Mouse (Mus musculus): ENCODE data around the gene Efna4. TPM values are rescaled to one million over a fixed set of nuclear protein-coding genes. Genes with fewer than 3 reads are reported as not detected.

The Efna4 gene
- polyA plus RNA-seq, 1 experiment from 2014 or later = 4.3 TPM

- WGBS = 89% methylated on average over 8 of the region's 8 CpGs
- no peak for ATAC-seq (ENCODE audit: low read depth)
- H3K9me3 ChIP-seq (ENCODE audit: control insufficient read depth, low read length) = no peaks in the 10 kb centered on the region
Observed at GRCm38 (mm10) chr3:89295685-89296230, 42.1 kb downstream of the Efna4 start.

GRCm38 (mm10) chr3:89294195-89294594 lies 43.6 kb downstream of the Efna4 start:
- no peak for ATAC-seq (ENCODE audit: low read depth)
- Histone ChIP-seq H3K9me3 (ENCODE audit: control insufficient read depth, low read length) (no peaks in the 10 kb centered on the region), H3K27ac (ENCODE audit: low read depth, low read length) (no peak overlapping the region), H3K4me3 (ENCODE audit: low read depth, low read length) (no peak overlapping the region), H3K27me3 (ENCODE audit: control insufficient read depth, insufficient read depth, low read length) (no peaks in the 10 kb centered on the region), H3K4me1 (ENCODE audit: control insufficient read depth, insufficient read depth, low read length) (no peaks in the 10 kb centered on the region), H3K4me2 (ENCODE audit: low read depth, low read length) (no peak overlapping the region), H3K36me3 (ENCODE audit: control insufficient read depth, insufficient read depth, low read length) (no peaks in the 10 kb centered on the region), H3K9ac (replicated peaks; ENCODE audit: low read depth, low read length) (no peak overlapping the region)
- WGBS = 77% methylated on average over 5 of the region's 5 CpGs

More at GRCm38 (mm10) chr3:89295685-89296230, 42.1 kb downstream of the Efna4 start:
- H3K27me3 ChIP-seq (ENCODE audit: control insufficient read depth, insufficient read depth, low read length) = no peaks in the 10 kb centered on the region
- no peak overlapping the region for H3K9ac ChIP-seq (replicated peaks; ENCODE audit: low read depth, low read length)
- H3K27ac ChIP-seq (ENCODE audit: low read depth, low read length) = no peak overlapping the region
- no peaks in the 10 kb centered on the region for H3K4me1 ChIP-seq (ENCODE audit: control insufficient read depth, insufficient read depth, low read length)
- no peak overlapping the region for H3K4me2 ChIP-seq (ENCODE audit: low read depth, low read length)
- no peaks in the 10 kb centered on the region for H3K36me3 ChIP-seq (ENCODE audit: control insufficient read depth, insufficient read depth, low read length)
- no peak overlapping the region for H3K4me3 ChIP-seq (ENCODE audit: low read depth, low read length)

- ATAC-seq (ENCODE audit: low read depth) = no peak
- no peak overlapping the region for H3K4me3 ChIP-seq (ENCODE audit: low read depth, low read length)
- no peaks in the 10 kb centered on the region for H3K36me3 ChIP-seq (ENCODE audit: control insufficient read depth, insufficient read depth, low read length)
- 92% methylated on average over 11 of the region's 11 CpGs for WGBS
- no peaks in the 10 kb centered on the region for H3K27me3 ChIP-seq (ENCODE audit: control insufficient read depth, insufficient read depth, low read length)
- no peaks in the 10 kb centered on the region for H3K9me3 ChIP-seq (ENCODE audit: control insufficient read depth, low read length)
- H3K27ac ChIP-seq (ENCODE audit: low read depth, low read length) = no peak overlapping the region
- no peak overlapping the region for H3K9ac ChIP-seq (replicated peaks; ENCODE audit: low read depth, low read length)
- H3K4me1 ChIP-seq (ENCODE audit: control insufficient read depth, insufficient read depth, low read length) = no peaks in the 10 kb centered on the region
- H3K4me2 ChIP-seq (ENCODE audit: low read depth, low read length) = no peak overlapping the region
Observed at GRCm38 (mm10) chr3:89293247-89293918, 44.4 kb downstream of the Efna4 start.

GRCm38 (mm10) chr3:89292303-89292702 lies 45.5 kb downstream of the Efna4 start:
- 51% methylated on average over 5 of the region's 5 CpGs for WGBS
- H3K4me2 ChIP-seq (ENCODE audit: low read depth, low read length) = no peak overlapping the region

DNA sequence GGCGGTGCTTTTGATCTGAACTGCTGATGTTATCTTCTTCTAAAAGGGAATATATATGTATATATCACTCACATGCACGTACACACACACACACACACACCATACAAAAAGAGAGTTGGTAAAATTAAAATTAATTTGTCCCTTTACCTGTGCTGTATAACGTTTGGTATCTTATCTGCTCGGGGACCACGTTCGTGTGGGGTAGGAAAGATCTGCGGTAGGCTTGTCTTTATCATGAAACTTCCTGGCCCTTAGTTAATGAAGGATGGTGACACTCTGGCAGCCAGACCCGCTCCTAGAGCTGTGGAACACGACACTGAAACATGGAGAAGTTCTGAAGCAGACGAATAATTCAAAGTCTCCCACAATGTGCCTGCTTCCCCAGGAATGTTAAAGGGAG lies 46.0 kb downstream of the Efna4 start:
- ATAC-seq (ENCODE audit: low read depth) = no peak

More at GRCm38 (mm10) chr3:89292303-89292702, 45.5 kb downstream of the Efna4 start:
- H3K9me3 ChIP-seq (ENCODE audit: control insufficient read depth, low read length) = no peaks in the 10 kb centered on the region
- no peaks in the 10 kb centered on the region for H3K4me1 ChIP-seq (ENCODE audit: control insufficient read depth, insufficient read depth, low read length)
- no peak overlapping the region for H3K4me3 ChIP-seq (ENCODE audit: low read depth, low read length)
- no peak overlapping the region for H3K9ac ChIP-seq (replicated peaks; ENCODE audit: low read depth, low read length)
- H3K27ac ChIP-seq (ENCODE audit: low read depth, low read length) = no peak overlapping the region
- no peak for ATAC-seq (ENCODE audit: low read depth)
- no peaks in the 10 kb centered on the region for H3K36me3 ChIP-seq (ENCODE audit: control insufficient read depth, insufficient read depth, low read length)
- H3K27me3 ChIP-seq (ENCODE audit: control insufficient read depth, insufficient read depth, low read length) = no peaks in the 10 kb centered on the region

DNA sequence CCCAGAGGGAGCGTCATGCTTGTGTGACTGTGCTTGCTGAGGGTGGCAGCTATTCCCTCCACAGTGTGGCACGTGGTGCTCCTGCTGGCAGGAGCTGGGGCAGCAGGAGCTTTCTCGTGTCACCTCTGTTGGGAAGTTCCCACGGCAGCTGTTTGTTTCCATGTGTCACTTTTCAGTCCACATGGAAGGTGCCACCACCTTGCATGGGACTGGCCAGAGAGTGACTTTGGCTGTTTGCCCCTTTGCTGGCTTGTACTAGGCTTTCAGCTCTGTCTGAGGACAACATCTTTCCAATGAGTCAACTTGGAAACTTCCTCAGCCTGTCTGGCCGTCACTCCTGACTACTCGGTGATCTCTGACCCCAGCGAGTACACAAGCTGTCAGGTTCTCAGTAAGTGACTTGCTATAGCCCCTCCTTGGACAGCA lies 49.3 kb downstream of the Efna4 start:
- 68% methylated on average over 7 of the region's 7 CpGs for WGBS
- no peaks in the 10 kb centered on the region for H3K36me3 ChIP-seq (ENCODE audit: control insufficient read depth, insufficient read depth, low read length)
- no peaks in the 10 kb centered on the region for H3K27me3 ChIP-seq (ENCODE audit: control insufficient read depth, insufficient read depth, low read length)
- no peak for ATAC-seq (ENCODE audit: low read depth)
- H3K4me2 ChIP-seq (ENCODE audit: low read depth, low read length) = no peak overlapping the region
- no peak overlapping the region for H3K4me3 ChIP-seq (ENCODE audit: low read depth, low read length)
- no peaks in the 10 kb centered on the region for H3K4me1 ChIP-seq (ENCODE audit: control insufficient read depth, insufficient read depth, low read length)
- H3K9ac ChIP-seq (replicated peaks; ENCODE audit: low read depth, low read length) = no peak overlapping the region
- no peak overlapping the region for H3K27ac ChIP-seq (ENCODE audit: low read depth, low read length)
- H3K9me3 ChIP-seq (ENCODE audit: control insufficient read depth, low read length) = no peaks in the 10 kb centered on the region

More for the DNA sequence above, 46.0 kb downstream of the Efna4 start:
- Histone ChIP-seq H3K4me2 (ENCODE audit: low read depth, low read length) (no peak overlapping the region), H3K9me3 (ENCODE audit: control insufficient read depth, low read length) (no peaks in the 10 kb centered on the region), H3K36me3 (ENCODE audit: control insufficient read depth, insufficient read depth, low read length) (no peaks in the 10 kb centered on the region), H3K27ac (ENCODE audit: low read depth, low read length) (no peak overlapping the region), H3K27me3 (ENCODE audit: control insufficient read depth, insufficient read depth, low read length) (no peaks in the 10 kb centered on the region), H3K4me1 (ENCODE audit: control insufficient read depth, insufficient read depth, low read length) (no peaks in the 10 kb centered on the region), H3K4me3 (ENCODE audit: low read depth, low read length) (no peak overlapping the region), H3K9ac (replicated peaks; ENCODE audit: low read depth, low read length) (no peak overlapping the region)
- WGBS = 79% methylated on average over 10 of the region's 10 CpGs

DNA sequence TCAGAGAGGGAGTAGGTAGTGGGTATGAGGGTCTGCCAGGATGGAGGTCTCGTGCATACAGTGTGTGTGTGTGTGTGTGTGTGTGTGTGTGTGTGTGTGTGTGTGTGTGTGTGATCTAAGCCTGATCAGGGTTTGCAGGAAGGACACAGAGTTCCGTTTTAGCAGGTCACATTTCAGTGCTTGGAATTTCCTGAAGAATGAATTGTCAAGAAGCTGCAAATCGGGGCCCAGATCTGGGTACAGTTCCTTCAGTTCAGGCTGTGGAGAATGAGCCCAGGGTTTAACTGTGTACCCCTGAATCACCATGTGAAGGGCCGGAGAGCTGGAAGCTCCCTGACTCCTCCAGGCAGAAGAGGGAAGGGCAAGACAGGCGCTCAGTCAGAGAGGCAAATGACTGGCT lies 50.5 kb downstream of the Efna4 start:
- no peaks in the 10 kb centered on the region for H3K36me3 ChIP-seq (ENCODE audit: control insufficient read depth, insufficient read depth, low read length)
- H3K9me3 ChIP-seq (ENCODE audit: control insufficient read depth, low read length) = no peaks in the 10 kb centered on the region
- no peak overlapping the region for H3K27ac ChIP-seq (ENCODE audit: low read depth, low read length)
- no peak overlapping the region for H3K4me3 ChIP-seq (ENCODE audit: low read depth, low read length)
- H3K4me1 ChIP-seq (ENCODE audit: control insufficient read depth, insufficient read depth, low read length) = no peaks in the 10 kb centered on the region
- H3K27me3 ChIP-seq (ENCODE audit: control insufficient read depth, insufficient read depth, low read length) = no peaks in the 10 kb centered on the region
- no peak overlapping the region for H3K9ac ChIP-seq (replicated peaks; ENCODE audit: low read depth, low read length)
- no peak overlapping the region for H3K4me2 ChIP-seq (ENCODE audit: low read depth, low read length)
- WGBS = 62% methylated on average over 5 of the region's 5 CpGs
- ATAC-seq (ENCODE audit: low read depth) = no peak

DNA sequence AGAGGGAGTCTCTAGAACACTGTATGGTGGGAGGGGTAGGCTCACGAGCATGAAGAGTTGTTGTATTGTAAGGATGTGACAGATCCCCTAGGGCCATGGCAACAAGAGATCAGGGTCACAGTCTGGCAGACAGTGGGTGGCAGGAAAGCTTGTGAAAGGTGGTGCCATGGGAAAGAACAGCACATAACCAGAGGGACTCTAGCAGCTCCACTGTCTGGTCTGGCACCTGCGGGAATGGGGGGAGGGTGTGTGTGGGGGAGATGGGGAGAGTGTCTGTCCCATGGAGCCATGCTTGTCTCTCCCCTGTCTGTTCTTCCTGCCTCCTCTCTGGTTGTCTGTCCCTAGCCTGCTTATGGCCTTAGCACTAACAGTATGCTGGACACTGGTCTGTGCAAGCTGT lies 52.3 kb downstream of the Efna4 start:
- ATAC-seq (ENCODE audit: low read depth) = no peak
- H3K36me3 ChIP-seq (ENCODE audit: control insufficient read depth, insufficient read depth, low read length) = no peaks in the 10 kb centered on the region
- no peak overlapping the region for H3K9ac ChIP-seq (replicated peaks; ENCODE audit: low read depth, low read length)
- H3K4me1 ChIP-seq (ENCODE audit: control insufficient read depth, insufficient read depth, low read length) = peaks cover 8% of the 10 kb centered on the region
- H3K27me3 ChIP-seq (ENCODE audit: control insufficient read depth, insufficient read depth, low read length) = no peaks in the 10 kb centered on the region
- 50% methylated on average over 2 of the region's 2 CpGs for WGBS
- no peak overlapping the region for H3K4me2 ChIP-seq (ENCODE audit: low read depth, low read length)
- H3K9me3 ChIP-seq (ENCODE audit: control insufficient read depth, low read length) = no peaks in the 10 kb centered on the region
- no peak overlapping the region for H3K4me3 ChIP-seq (ENCODE audit: low read depth, low read length)
- H3K27ac ChIP-seq (ENCODE audit: low read depth, low read length) = no peak overlapping the region

DNA sequence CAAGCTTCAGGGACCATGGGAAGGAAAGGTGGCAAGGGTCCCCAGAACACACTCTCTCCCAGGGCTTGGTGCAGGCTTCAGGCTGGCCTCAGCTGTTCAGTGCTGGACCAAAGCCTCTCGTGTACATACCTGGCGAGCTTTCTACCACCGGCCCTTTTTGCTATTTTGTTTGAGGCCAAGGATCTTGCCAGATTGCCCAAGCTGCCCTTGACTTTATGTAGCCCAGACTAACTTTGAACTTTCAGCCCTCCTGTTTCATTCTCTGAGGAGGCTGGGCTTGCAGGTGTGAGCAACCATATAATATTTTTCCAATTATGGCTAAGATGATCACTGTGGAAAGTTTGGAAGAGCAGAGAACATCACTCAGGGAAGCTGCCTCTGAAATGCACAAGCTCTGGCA lies 53.6 kb downstream of the Efna4 start:
- Histone ChIP-seq H3K27ac (ENCODE audit: low read depth, low read length) (no peak overlapping the region), H3K4me2 (ENCODE audit: low read depth, low read length) (no peak overlapping the region), H3K4me3 (ENCODE audit: low read depth, low read length) (no peak overlapping the region), H3K27me3 (ENCODE audit: control insufficient read depth, insufficient read depth, low read length) (no peaks in the 10 kb centered on the region), H3K4me1 (ENCODE audit: control insufficient read depth, insufficient read depth, low read length) (peaks cover 21% of the 10 kb centered on the region), H3K9me3 (ENCODE audit: control insufficient read depth, low read length) (no peaks in the 10 kb centered on the region), H3K9ac (replicated peaks; ENCODE audit: low read depth, low read length) (no peak overlapping the region), H3K36me3 (ENCODE audit: control insufficient read depth, insufficient read depth, low read length) (no peaks in the 10 kb centered on the region)
- 85% methylated on average over 3 of the region's 3 CpGs for WGBS
- ATAC-seq (ENCODE audit: low read depth) = no peak
